Mouse (Mus musculus): ENCODE measurements around the gene Mettl11b. TPM values are rescaled to one million over a fixed set of nuclear protein-coding genes. Genes with fewer than 3 reads are reported as not detected.

The Mettl11b gene
- not detected for polyA plus RNA-seq (2017; shearing (Covaris generic))

DNA sequence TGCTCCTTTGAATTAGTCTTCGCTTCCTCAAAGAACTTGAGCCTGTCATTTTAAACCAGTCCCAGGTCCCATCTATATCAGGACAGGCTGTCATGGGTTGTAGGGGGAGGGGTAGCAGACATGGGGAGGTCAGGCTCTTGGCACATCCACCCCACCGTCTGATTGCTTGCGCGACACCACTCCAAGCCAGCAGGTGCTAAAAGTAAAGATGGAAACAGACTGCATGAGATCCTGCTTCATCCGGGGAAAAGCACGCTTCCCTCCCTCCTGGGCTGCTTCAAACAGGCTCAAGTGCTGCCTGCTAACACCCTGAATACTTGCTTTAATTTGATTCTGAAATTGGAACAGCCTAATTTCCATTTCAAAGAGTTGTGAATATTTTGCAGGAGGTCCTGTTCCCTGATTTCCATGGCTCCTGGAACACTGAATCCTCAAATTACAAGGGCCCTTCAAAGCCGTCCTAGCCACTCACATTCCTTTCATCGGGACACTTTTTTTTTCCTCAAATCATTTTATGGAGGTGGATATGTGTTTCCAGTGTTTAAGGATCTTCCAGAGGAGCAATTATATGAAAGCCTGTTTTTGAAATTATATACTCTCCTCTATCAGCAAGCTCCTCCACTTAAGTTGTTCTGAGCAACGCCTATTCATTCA is at the start of gene Mettl11b:
Gene Mettl11b (minus strand): TSS at position 127 of the 654 bp plus-strand sequence.

Other genes with a start within 250 kb of the Mettl11b start
- gene Kifap3, start 54.4 kb upstream of the Mettl11b start, polyA plus RNA-seq (2017; shearing (Covaris generic)): 3.7 TPM
- 36.5 TPM for gene Scyl3, start 203.9 kb upstream of the Mettl11b start, polyA plus RNA-seq (2017; shearing (Covaris generic))

Data from effector memory CD4-positive, alpha-beta T cell, adult 5 months (primary cell).